Mouse (Mus musculus) stomach, embryonic 16.5 days (tissue): ENCODE results near the gene Abcg8. TPM values are rescaled to one million over a fixed set of nuclear protein-coding genes. Genes with fewer than 3 reads are reported as not detected.

Experiments
- ATAC-seq: fragments of 200-750 bp; cut with Nextera tagmentation; 2 replicates; pipeline ENCODE4 v1.8.0; 2017; ENCODE audit warnings: moderate number of reproducible peaks, moderate TSS enrichment; ENCODE audit not compliant: insufficient read depth, low FRiP score
- H3K27ac ChIP-seq: fragments of 300-500 bp; sonication (generic); 2 replicates; pipeline ENCODE4 v1.5.1; 2014; ENCODE audit warnings: low read length
- H3K27me3 ChIP-seq: fragments of 300-500 bp; sonication (generic); 2 replicates; pipeline ENCODE4 v1.6.1; 2014; ENCODE audit warnings: low read length, control low read depth, mixed read lengths; ENCODE audit not compliant: control insufficient read depth, insufficient read depth
- H3K36me3 ChIP-seq: fragments of 300-500 bp; sonication (generic); 2 replicates; pipeline ENCODE4 v1.6.1; 2014; ENCODE audit warnings: low read length; ENCODE audit not compliant: control insufficient read depth, insufficient read depth
- H3K4me1 ChIP-seq: fragments of 300-500 bp; sonication (generic); 2 replicates; pipeline ENCODE4 v1.6.1; 2014; ENCODE audit warnings: low read length, control low read depth, mixed read lengths; ENCODE audit not compliant: control insufficient read depth, insufficient read depth
- H3K4me2 ChIP-seq: fragments of 300-500 bp; sonication (generic); 2 replicates; pipeline ENCODE4 v1.6.1; 2014; ENCODE audit warnings: low read depth, low read length, mixed read lengths
- H3K4me3 ChIP-seq: fragments of 300-500 bp; sonication (generic); replicated peaks from 2 replicates; pipeline ENCODE4 v1.5.1; 2014; ENCODE audit warnings: mild to moderate bottlenecking, low read length
- H3K9ac ChIP-seq: fragments of 300-500 bp; sonication (generic); 2 replicates; pipeline ENCODE4 v1.6.1; 2014; ENCODE audit warnings: low read length
- H3K9me3 ChIP-seq: fragments of 300-500 bp; sonication (generic); replicated peaks from 2 replicates; pipeline ENCODE4 v1.6.1; 2016; ENCODE audit warnings: low read length, control low read depth; ENCODE audit not compliant: control insufficient read depth
- WGBS: fragments of 180-500 bp; shearing (Covaris S2); extraction: QIAGEN DNeasy Blood & Tissue Kit; methylation state at CpG from one replicate; pipeline ENCODE4 v1.1.7; 2014; 5-methylcytosine and 5-hydroxymethylcytosine counted together
- polyA plus RNA-seq: library from polyadenylated mRNA; unstranded; fragments of >200 nt; fragmentation: Nextera tagmentation; extraction: Ambion mirVana; gene quantifications from 2 replicates; pipeline ENCODE4 v1.2.1, GENCODE M21; 2015

Abcg8 gene
- polyA plus RNA-seq, 1 experiment from 2014 or later: 0.10 TPM

GRCm38 (mm10) chr17:84729140-84729539 is 53.0 kb downstream of the Abcg8 start:
- no peak for ATAC-seq
- Histone ChIP-seq H3K36me3 (peaks cover 5% of the 10 kb centered on the region), H3K4me2 (no peak overlapping the region), H3K27me3 (no peaks in the 10 kb centered on the region), H3K9ac (no peak overlapping the region), H3K27ac (no peak overlapping the region), H3K4me3 (no peak overlapping the region), H3K9me3 (no peaks in the 10 kb centered on the region), H3K4me1 (no peaks in the 10 kb centered on the region)
- 86% methylated on average over 5 of the region's 5 CpGs for WGBS

- no peak overlapping the region for H3K4me2 ChIP-seq
- no peaks in the 10 kb centered on the region for H3K4me1 ChIP-seq
- no peaks in the 10 kb centered on the region for H3K36me3 ChIP-seq
- no peak overlapping the region for H3K4me3 ChIP-seq
- no peak for ATAC-seq
- H3K27ac ChIP-seq: no peak overlapping the region
- no peak overlapping the region for H3K9ac ChIP-seq
- 87% methylated on average over 12 of the region's 12 CpGs for WGBS
- no peaks in the 10 kb centered on the region for H3K27me3 ChIP-seq
- no peaks in the 10 kb centered on the region for H3K9me3 ChIP-seq
Measured at GRCm38 (mm10) chr17:84731361-84731760, 55.3 kb downstream of the Abcg8 start.

- Histone ChIP-seq H3K4me2 (no peak overlapping the region), H3K4me3 (no peak overlapping the region), H3K4me1 (no peaks in the 10 kb centered on the region), H3K27ac (no peak overlapping the region), H3K36me3 (no peaks in the 10 kb centered on the region), H3K9me3 (no peaks in the 10 kb centered on the region), H3K9ac (no peak overlapping the region), H3K27me3 (no peaks in the 10 kb centered on the region)
- ATAC-seq: no peak
- WGBS: 84% methylated on average over 8 of the region's 8 CpGs
Measured at GRCm38 (mm10) chr17:84732612-84733011, 56.5 kb downstream of the Abcg8 start.

DNA sequence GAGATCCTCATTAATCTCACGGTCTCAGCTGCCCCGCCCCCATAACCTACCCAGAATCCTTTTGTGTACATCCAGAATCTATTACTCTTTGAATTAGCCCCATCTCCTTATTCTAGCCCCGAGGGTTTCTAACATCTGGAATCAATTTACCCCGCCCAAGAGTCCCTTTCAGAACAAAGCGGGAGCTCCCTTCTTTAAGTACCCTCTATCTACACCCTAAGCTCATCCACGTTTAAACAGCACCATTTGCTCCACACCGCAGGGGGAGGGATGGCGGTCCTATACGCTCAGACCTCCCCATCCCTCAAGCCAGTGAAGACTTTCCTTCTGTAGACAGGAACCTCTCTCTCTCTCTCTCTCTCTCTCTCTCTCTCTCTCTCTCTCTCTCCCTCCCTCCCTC is 60.6 kb downstream of the Abcg8 start:
- 63% methylated on average over 9 of the region's 9 CpGs for WGBS
- H3K27ac ChIP-seq: no peak overlapping the region
- H3K9ac ChIP-seq: no peak overlapping the region
- no peak overlapping the region for H3K4me2 ChIP-seq
- no peak overlapping the region for H3K4me3 ChIP-seq
- H3K27me3 ChIP-seq: no peaks in the 10 kb centered on the region
- H3K36me3 ChIP-seq: no peaks in the 10 kb centered on the region
- no peaks in the 10 kb centered on the region for H3K4me1 ChIP-seq
- no peak for ATAC-seq
- no peaks in the 10 kb centered on the region for H3K9me3 ChIP-seq

DNA sequence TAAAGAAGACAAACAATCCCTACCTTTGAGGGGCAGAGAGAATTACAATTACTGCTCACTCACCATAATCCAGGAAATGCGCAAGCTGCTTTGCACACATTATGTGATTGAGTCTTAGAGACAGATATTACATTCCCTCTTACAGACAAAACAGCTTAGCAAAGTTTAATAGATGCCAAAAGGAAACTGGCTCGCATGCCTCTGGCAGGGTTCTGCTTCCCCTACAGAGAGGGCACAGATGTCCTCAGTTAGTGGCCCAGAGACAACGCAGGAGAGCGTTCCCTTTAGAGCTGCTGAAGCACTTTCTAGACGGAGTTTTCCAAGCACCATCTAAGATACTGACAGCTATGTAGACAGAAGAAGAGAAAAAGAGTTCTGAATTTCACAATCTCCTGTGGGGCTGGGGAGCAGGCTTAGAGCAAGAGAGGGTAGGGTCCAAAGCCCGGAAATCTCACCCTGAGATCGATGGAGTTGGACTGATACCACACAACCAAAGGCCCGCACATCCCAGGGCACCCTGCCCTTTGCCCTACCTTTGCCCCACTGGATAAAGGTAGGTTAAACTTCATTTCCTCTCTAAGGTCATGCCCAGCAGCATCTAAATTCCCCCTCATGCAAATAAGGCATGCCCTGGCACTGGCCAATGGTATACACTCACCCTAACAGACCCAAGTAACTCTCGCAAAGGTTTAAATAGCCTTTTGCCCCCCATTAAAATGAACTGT is 62.1 kb downstream of the Abcg8 start:
- Histone ChIP-seq H3K4me1 (no peaks in the 10 kb centered on the region), H3K27me3 (no peaks in the 10 kb centered on the region), H3K36me3 (no peaks in the 10 kb centered on the region), H3K9ac (no peak overlapping the region), H3K4me2 (no peak overlapping the region), H3K9me3 (no peaks in the 10 kb centered on the region), H3K4me3 (no peak overlapping the region), H3K27ac (no peak overlapping the region)
- 87% methylated on average over 9 of the region's 9 CpGs for WGBS
- no peak for ATAC-seq

GRCm38 (mm10) chr17:84744256-84744655 is 68.2 kb downstream of the Abcg8 start:
- no peaks in the 10 kb centered on the region; the same call in 1 of the 2 replicates for H3K36me3 ChIP-seq

GRCm38 (mm10) chr17:84745001-84745400 is 68.9 kb downstream of the Abcg8 start:
- Histone ChIP-seq H3K36me3 (no peaks in the 10 kb centered on the region; the same call in 1 of the 2 replicates), H3K4me1 (no peaks in the 10 kb centered on the region), H3K4me3 (no peak overlapping the region), H3K4me2 (no peak overlapping the region), H3K9me3 (no peaks in the 10 kb centered on the region), H3K27me3 (no peaks in the 10 kb centered on the region), H3K27ac (no peak overlapping the region), H3K9ac (no peak overlapping the region)
- 81% methylated on average over 9 of the region's 9 CpGs for WGBS
- no peak for ATAC-seq

More at GRCm38 (mm10) chr17:84744256-84744655, 68.2 kb downstream of the Abcg8 start:
- no peak for ATAC-seq
- Histone ChIP-seq H3K9ac (no peak overlapping the region), H3K27me3 (no peaks in the 10 kb centered on the region), H3K4me3 (no peak overlapping the region), H3K9me3 (no peaks in the 10 kb centered on the region), H3K4me2 (no peak overlapping the region), H3K4me1 (no peaks in the 10 kb centered on the region), H3K27ac (no peak overlapping the region)
- WGBS: 70% methylated on average over 4 of the region's 4 CpGs

- Histone ChIP-seq H3K4me2 (no peak overlapping the region), H3K4me3 (no peak overlapping the region), H3K9ac (no peak overlapping the region), H3K27ac (peak overlapping the region; percentile 49; the same call in 1 of the 2 replicates), H3K36me3 (no peaks in the 10 kb centered on the region; the same call in 1 of the 2 replicates), H3K27me3 (no peaks in the 10 kb centered on the region), H3K9me3 (no peaks in the 10 kb centered on the region), H3K4me1 (no peaks in the 10 kb centered on the region)
- ATAC-seq: no peak
- 55% methylated on average over 6 of the region's 6 CpGs for WGBS
Measured at GRCm38 (mm10) chr17:84747212-84747611, 71.1 kb downstream of the Abcg8 start.

DNA sequence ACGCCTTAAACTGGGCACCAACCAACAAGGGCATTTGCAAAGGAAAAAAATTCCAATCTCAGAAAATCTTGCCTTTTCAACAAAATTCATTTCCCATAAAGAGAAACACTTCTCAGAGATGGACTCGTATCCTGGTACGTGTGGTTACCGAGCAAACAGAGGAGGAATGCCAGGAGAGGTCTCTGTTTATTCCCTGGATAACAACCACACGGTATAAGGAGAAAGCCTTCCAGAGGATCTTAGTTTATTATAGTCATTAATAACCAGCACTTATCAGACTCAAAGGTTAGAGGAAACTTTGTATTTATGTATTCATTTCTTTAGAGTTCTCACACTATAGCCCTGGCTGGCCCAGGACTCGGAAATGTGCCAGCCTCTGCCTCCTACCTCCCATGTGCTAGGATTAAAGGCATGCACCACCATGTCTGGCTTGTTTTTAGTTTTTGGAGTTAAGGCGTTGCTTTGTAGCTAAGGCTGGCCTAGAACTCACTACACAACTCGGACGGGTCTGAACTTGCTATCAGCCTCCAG is 72.1 kb downstream of the Abcg8 start:
- WGBS: 73% methylated on average over 9 of the region's 9 CpGs
- Histone ChIP-seq H3K36me3 (no peaks in the 10 kb centered on the region; the same call in 1 of the 2 replicates), H3K4me1 (no peaks in the 10 kb centered on the region), H3K4me3 (no peak overlapping the region), H3K27me3 (no peaks in the 10 kb centered on the region), H3K9me3 (no peaks in the 10 kb centered on the region), H3K4me2 (no peak overlapping the region), H3K27ac (peak overlapping the region; percentile 8; the same call in 1 of the 2 replicates), H3K9ac (no peak overlapping the region)
- ATAC-seq: peak; percentile 47; the same call in 1 of the 2 replicates
